Comparison of ENCODE assay signal across 10 mouse cellular contexts in genomic region chr14:4414965-4415835, GRCm38 (mm10). TPM values are rescaled to one million over a fixed set of nuclear protein-coding genes. Genes with fewer than 3 reads are reported as not detected.
DNase-seq lines count a peak whose midpoint lies in the region; ATAC-seq and TF ChIP-seq lines count a peak whose summit lies in the region.
"Not testable (repeated sequence)": the region's sequence is repeated elsewhere in the genome, so short reads cannot be mapped to it uniquely, and the experiment has no call there.
"Had no signal": no experiment of that assay in that cellular context is flagged by ENCODE, and none has a peak within 500 bp of the region (broad histone marks: within the 10 kb centered on the region; RNA-seq: fewer than 3 reads in every experiment).

Gene Gm3164 (plus strand): TSS chr14:4415448.

- not testable (repeated sequence) for H3K27ac ChIP-seq in kidney, postnatal 0 days; limb, embryonic 15.5 days; midbrain, embryonic 14.5 days (replicated peaks; ENCODE audit: low read depth, low read length); stomach, embryonic 16.5 days (ENCODE audit: low read length)

- not testable (repeated sequence) for ATAC-seq in kidney, postnatal 0 days (replicated peaks; ENCODE audit: low FRiP score, low read depth); limb, embryonic 15.5 days (ENCODE audit: insufficient number of reproducible peaks, low FRiP score, low TSS enrichment, low read depth); midbrain, embryonic 14.5 days (ENCODE audit: low FRiP score, low TSS enrichment); stomach, embryonic 16.5 days (ENCODE audit: insufficient read depth, low FRiP score)

- H3K9ac ChIP-seq in kidney, postnatal 0 days (ENCODE audit: low read depth, low read length); limb, embryonic 15.5 days; stomach, embryonic 16.5 days (ENCODE audit: low read length): not testable (repeated sequence)
- peak within 1 kb of the TSS; percentile 55 for H3K9ac ChIP-seq in midbrain, embryonic 14.5 days (replicated peaks; ENCODE audit: low read length)

- not testable (repeated sequence) for H3K4me3 ChIP-seq in kidney, postnatal 0 days (replicated peaks; ENCODE audit: low read depth, low read length)
- peak within 1 kb of the TSS; percentile 34 for H3K4me3 ChIP-seq in limb, embryonic 15.5 days
- H3K4me3 ChIP-seq in midbrain, embryonic 14.5 days (replicated peaks; ENCODE audit: low read depth, low read length) = peak within 1 kb of the TSS; percentile 41
- peak within 1 kb of the TSS; percentile 32 for H3K4me3 ChIP-seq in stomach, embryonic 16.5 days (replicated peaks; ENCODE audit: low read length)

- not testable (repeated sequence) for H3K9me3 ChIP-seq in kidney, postnatal 0 days (replicated peaks; ENCODE audit: low read length); limb, embryonic 15.5 days; midbrain, embryonic 14.5 days (ENCODE audit: control insufficient read depth, low read length); stomach, embryonic 16.5 days (replicated peaks; ENCODE audit: control insufficient read depth, low read length)

- under 1% methylated on average over 28 of the region's 59 CpGs for WGBS in kidney, postnatal 0 days
- 1% methylated on average over 22 of the region's 59 CpGs for WGBS in limb, embryonic 15.5 days
- 1% methylated on average over 33 of the region's 59 CpGs for WGBS in midbrain, embryonic 14.5 days
- 1% methylated on average over 26 of the region's 59 CpGs for WGBS in stomach, embryonic 16.5 days

- intact Hi-C loops in gastrocnemius, postnatal 14 days (cut with DNase I; ENCODE audit: low total_unique reads); heart, postnatal 36 days (cut with DNase I): not testable (repeated sequence)

- H3K4me1 ChIP-seq in kidney, postnatal 0 days (replicated peaks; ENCODE audit: insufficient read depth, low read length); limb, embryonic 15.5 days; midbrain, embryonic 14.5 days (ENCODE audit: control insufficient read depth, insufficient read depth, low read length); stomach, embryonic 16.5 days (ENCODE audit: control insufficient read depth, insufficient read depth, low read length): not testable (repeated sequence)

- H3K4me2 ChIP-seq in kidney, postnatal 0 days (ENCODE audit: low read length) = peak within 1 kb of the TSS; percentile 46
- peak within 1 kb of the TSS; percentile 59 for H3K4me2 ChIP-seq in limb, embryonic 15.5 days
- peak within 1 kb of the TSS; percentile 53 for H3K4me2 ChIP-seq in midbrain, embryonic 14.5 days (ENCODE audit: low read length)
- H3K4me2 ChIP-seq in stomach, embryonic 16.5 days (ENCODE audit: low read depth, low read length) = peak within 1 kb of the TSS; percentile 52

- not testable (repeated sequence) for H3K36me3 ChIP-seq in kidney, postnatal 0 days (ENCODE audit: insufficient read depth, low read length); limb, embryonic 15.5 days; midbrain, embryonic 14.5 days (ENCODE audit: control insufficient read depth, insufficient read depth, low read length); stomach, embryonic 16.5 days (ENCODE audit: control insufficient read depth, insufficient read depth, low read length)

- not testable (repeated sequence) for H3K27me3 ChIP-seq in kidney, postnatal 0 days (ENCODE audit: insufficient read depth, low read length); limb, embryonic 15.5 days; midbrain, embryonic 14.5 days (ENCODE audit: control insufficient read depth, insufficient read depth, low read length); stomach, embryonic 16.5 days (ENCODE audit: control insufficient read depth, insufficient read depth, low read length)

- TF ChIP-seq CTCF in kidney, postnatal 0 days (IDR thresholded peaks at IDR 0.05; ENCODE audit: low read depth) = not testable (repeated sequence)

- peak; percentile 32 for DNase-seq in ES-CJ7 (ENCODE audit: low read depth, low spot score)
- peak; percentile 19 for DNase-seq in embryo, embryonic 10 days (ENCODE audit: low spot score)
- DNase-seq in gastrocnemius, postnatal 14 days = peak; percentile 51
- peak; percentile 69 to 71 for DNase-seq in heart, postnatal 36 days
- not testable (repeated sequence) for DNase-seq in kidney, postnatal 0 days (ENCODE audit: low spot score)
- peak; percentile 48 for DNase-seq in midbrain, embryonic 14.5 days

RNA-seq across cellular contexts. Expression of gene Gm3164, which starts in this region (rescaled TPM):
- under 1 TPM; 0.47 to 0.49 TPM for total RNA-seq in gastrocnemius, postnatal 14 days (2021)
- total RNA-seq in heart, postnatal 36 days (2021) = under 1 TPM in 1 of 2 experiments, not detected in 1; 0.17 TPM
- 0.05 and 0.17 TPM in 2 replicates for polyA plus RNA-seq in kidney, postnatal 0 days (2015; fragmentation: Nextera tagmentation; extraction: Ambion mirVana)
- polyA plus RNA-seq in limb, embryonic 15.5 days (2015; fragmentation: Nextera tagmentation; extraction: Ambion mirVana) = 0.34 and 0.47 TPM in 2 replicates
- polyA plus RNA-seq in midbrain, embryonic 14.5 days (2014; fragmentation: Nextera tagmentation; extraction: Ambion mirVana) = 6.2 and 8.7 TPM in 2 replicates
- not detected in 2 replicates for polyA plus RNA-seq in stomach, embryonic 16.5 days (2015; fragmentation: Nextera tagmentation; extraction: Ambion mirVana)
- total RNA-seq: adrenal gland, postnatal 4 days had no signal
- polyA plus RNA-seq: thymus, postnatal 0 days had no signal

Comparison
In these comparisons a context has a peak if more than half of its experiments do, and no peak if none do; other contexts are left out.
1. Peak in DNase-seq in gastrocnemius, postnatal 14 days; RNA of the gene not detected or under 1 TPM.
2. Peak in DNase-seq in heart, postnatal 36 days; RNA of the gene not detected or under 1 TPM.